Mouse (Mus musculus) embryonic stem cell, embryonic (primary cell): ENCODE data around the gene Gm32687.
"Not testable (repeated sequence)": the region's sequence is repeated elsewhere in the genome, so short reads cannot be mapped to it uniquely, and the experiment has no call there.

Source experiments
- CTCF ChIA-PET, 4 experiments: fragments of 300-600 bp in 2 of 4; fragments of 350-600 bp in 2 of 4; sonication (Branson Sonifier 250); formaldehyde crosslinking; loops; one replicate each; lab custom pipeline; 2022; ENCODE audit warnings: inconsistent platforms in 2 of 4; lab: Charles Lee
- POLR2A ChIA-PET, 4 experiments: fragments of 300-600 bp in 2 of 4; fragments of 350-600 bp in 2 of 4; sonication (Branson Sonifier 250); formaldehyde crosslinking; loops; one replicate each; lab custom pipeline; 2022; ENCODE audit warnings: antibody characterized with exemption in 4 of 4, inconsistent platforms in 1 of 4; lab: Charles Lee

Gene Gm32687

GRCm38 (mm10) chr10:81863409-81864407 lies at the start of gene Gm32687:
TSS of gene Gm32687 (plus strand) at chr10:81863934.
- POLR2A ChIA-PET, CTCF ChIA-PET: not testable (repeated sequence)

- POLR2A ChIA-PET, CTCF ChIA-PET: not testable (repeated sequence)
These were observed 17.5 kb upstream of the Gm32687 start for GRCm38 (mm10) chr10:81846219-81846618.

- POLR2A ChIA-PET, CTCF ChIA-PET: not testable (repeated sequence)
These were observed 66.4 kb downstream of the Gm32687 start, which contains the start of gene Zfp781 for GRCm38 (mm10) chr10:81929842-81930743. TSS of gene Zfp781 (minus strand) at chr10:81930480.
